Mouse (Mus musculus) stomach, postnatal 0 days (tissue): ENCODE results near the gene Jak1.

Experiments
- CTCF ChIP-seq: IDR thresholded peaks from 2 replicates; pipeline ENCODE4 v1.5.1; 2016; ENCODE audit warnings: antibody characterized with exemption, low read depth, mild to moderate bottlenecking, moderate library complexity
- EP300 ChIP-seq: optimal IDR thresholded peaks from 2 replicates; pipeline ENCODE3; 2016; ENCODE audit warnings: antibody characterized with exemption

- TF ChIP-seq CTCF: no peak
- no peak for TF ChIP-seq EP300
Measured at GRCm38 (mm10) chr4:101187381-101187780, 77.7 kb downstream of the Jak1 start.
